Mouse (Mus musculus): Measurements from ENCODE around the gene Tbc1d21.

DNA sequence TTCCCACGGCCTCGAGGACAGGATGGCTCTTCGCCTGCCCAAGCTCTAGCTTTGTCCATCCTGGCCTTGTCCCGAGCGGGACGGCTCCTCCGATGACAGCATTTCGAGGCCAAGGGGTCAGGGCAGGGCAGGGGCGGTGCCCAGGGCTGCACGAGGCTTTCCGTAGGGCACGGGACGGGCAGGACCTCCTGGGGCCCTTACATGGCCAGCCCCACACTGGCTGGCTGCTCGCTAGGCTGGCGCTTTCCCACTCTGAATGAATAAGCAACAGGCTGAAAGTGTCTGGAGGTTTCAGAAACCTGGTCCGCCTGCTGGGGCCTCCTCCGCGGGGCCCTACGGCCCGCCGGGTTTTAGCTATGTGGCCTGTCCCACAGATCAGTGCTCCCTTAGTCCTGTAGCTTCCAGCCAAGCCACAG is 57.3 kb downstream of the Tbc1d21 start, which contains the start of gene Loxl1:
- TF ChIP-seq CTCF (IDR thresholded peaks at IDR 0.05; ENCODE audit: insufficient read depth, low read depth, low read length) (no peak), POLR2A (IDR thresholded peaks at IDR 0.05; ENCODE audit: insufficient read depth, low read depth, low read length) (no peak)
